Mouse (Mus musculus): Measurements from ENCODE around the gene Apbb2.

GRCm38 (mm10) chr5:66315791-66316190 lies 302.8 kb downstream of the Apbb2 start:
- no peak for TF ChIP-seq POLR2A (IDR thresholded peaks at IDR 0.05; ENCODE audit: borderline replicate concordance, extremely low read depth, insufficient read depth, insufficient read length, poor library complexity, severe bottlenecking)
- TF ChIP-seq CTCF (IDR thresholded peaks at IDR 0.05; ENCODE audit: borderline replicate concordance, extremely low read depth, insufficient read depth, insufficient read length) = no peak
